Mouse (Mus musculus): ENCODE results near the gene Fgfr1op.
"Not testable (repeated sequence)": the region's sequence is repeated elsewhere in the genome, so short reads cannot be mapped to it uniquely, and the experiment has no call there.

Gene Fgfr1op

DNA sequence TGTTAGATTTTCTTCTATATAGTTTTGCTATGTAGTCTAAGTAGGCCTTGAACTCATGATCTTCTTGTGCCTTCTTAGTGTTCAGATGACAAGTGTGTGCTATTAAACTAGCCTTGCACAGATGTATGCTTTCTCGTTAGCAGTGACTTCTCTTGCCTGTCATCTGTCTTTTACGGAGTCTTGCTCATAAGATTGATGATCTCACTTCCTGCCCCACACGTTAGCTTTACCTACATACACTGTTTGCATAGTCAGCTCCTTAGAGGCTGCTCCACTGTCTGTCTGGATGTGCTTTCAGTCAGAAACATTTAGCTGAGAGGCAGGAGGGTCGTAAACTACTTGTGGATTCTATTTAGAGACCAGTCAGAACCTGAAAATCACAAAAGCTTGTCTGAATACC, 5.8 kb downstream of the Fgfr1op start:
- no peak for DNase-seq

DNA sequence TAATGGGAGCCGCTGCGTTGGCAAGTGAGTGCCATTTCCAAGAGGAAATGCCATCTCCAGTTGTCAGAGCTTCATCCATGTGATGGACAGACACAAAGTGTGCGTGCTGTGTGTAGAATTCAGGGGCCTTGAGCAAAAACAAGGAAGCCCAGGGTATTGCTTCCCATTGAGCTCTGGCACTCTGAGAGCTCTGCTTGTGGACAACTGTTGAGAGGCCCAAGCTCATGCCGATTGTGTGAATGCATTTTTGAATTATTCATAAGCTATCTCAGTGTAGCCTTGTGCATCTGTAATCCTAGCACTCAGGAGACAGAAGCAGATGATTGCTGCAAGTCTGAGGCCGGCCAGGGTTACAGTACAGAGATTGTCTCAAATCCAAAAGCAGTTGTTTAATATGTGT, 11.8 kb downstream of the Fgfr1op start:
- DNase-seq: no peak

DNA sequence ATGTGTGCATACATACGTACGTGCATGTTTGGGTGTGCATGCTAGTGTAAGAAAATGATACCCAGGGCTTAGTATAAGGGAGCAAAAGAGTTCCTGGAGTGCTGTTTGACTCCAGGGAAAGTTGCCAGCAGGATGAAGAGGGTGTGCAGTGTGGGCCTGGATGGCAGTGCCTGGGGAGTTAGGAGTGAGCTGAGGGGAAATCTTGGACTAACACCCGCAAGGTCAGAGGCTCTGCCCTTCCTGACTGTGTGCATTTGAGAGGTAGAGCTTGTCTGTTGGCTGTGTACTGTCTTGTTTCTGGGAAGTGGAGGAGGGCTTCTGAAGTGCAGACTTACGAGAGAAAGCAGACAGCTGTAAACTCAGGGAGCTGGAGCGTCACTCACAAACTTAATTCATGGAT, 18.5 kb downstream of the Fgfr1op start:
- DNase-seq: no peak

DNA sequence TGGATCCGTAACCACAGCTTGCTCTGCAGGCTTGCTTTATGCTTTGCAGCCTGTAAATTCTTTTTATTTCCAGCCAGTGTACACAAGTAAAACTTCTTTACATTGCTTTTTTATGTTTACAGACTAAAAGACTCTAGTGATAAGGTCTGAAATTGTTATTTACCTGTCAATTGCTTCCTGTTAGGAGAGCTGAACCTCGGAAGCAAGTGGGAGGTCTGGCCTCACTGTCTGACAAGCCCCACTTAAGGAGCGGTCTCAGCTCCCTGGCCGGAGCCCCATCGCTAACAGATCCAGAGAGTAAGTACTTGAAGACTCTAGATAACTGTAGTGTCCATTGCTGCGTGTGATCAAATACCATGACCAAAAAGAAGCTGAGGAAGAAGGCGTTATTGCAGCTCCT, 18.9 kb downstream of the Fgfr1op start:
- no peak for DNase-seq

DNA sequence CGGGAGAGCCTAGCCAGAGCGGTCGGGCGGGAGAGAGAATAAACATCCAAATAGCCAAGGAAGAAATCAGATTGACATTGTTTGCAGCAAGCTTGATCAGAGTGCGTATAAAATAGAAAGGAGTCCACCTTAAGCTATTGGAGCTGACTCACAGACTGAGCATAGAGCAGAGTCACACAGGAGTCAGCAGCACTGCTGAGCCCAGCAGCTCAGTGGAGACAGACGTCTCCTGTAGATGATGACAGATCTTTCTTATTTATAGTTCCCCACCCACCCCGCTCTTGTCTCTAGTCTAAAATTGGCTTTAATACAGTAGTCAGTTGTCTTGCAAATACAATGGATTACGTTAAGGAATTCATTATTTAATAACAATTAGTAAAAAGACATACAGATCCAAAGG, 28.4 kb downstream of the Fgfr1op start:
- no peak for DNase-seq

DNA sequence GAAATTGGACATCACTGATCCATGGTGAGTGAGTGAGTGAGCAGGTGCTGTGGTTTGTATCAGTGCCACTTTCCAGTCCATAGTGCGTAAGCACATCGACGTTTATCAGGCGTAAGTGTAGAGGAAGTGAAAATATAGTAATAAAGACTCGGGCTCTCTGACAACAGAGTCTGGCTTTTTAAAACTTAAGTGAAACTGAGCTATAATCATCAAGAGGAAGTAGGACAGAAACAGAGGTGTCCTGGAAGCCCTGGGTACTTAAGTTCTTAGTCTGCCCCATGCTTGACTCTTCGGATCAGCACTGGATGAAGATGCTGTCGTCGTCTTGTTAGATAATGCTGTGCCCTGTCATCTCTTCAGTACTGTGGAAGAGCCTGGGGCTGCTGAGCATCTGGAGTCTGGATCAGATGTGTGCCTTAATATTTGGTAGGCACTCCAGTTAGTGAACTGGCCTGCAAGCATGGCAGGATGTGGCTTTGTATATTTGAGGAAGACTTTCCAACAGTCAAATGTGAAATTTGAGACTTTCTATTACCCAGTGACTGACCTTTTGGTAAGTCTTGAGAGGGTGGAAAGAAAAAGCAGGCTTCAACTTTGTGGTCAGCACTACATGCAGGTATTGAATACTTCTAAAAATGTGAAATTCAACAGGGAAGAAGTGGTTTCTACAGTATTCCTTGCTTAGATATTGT, 30.5 kb downstream of the Fgfr1op start:
- DNase-seq: no peak

DNA sequence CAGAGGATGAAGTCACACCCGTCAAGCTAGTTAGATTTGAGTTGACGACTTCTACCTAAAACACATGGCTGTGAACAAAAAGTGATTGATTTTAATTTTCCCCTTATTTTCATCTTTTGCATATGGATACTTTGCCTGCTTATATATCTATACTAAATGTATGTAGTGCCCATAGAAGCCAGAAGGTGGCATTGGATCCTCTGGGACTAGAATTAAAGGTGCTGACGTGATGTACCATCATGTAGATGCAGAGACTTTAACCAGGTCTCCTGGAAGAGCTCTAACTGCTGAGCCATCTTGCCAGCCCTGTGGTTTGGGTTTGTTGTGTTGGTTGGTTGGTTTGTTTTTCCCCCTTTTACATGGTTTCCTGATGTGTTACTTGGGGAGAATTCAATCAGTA, 32.4 kb downstream of the Fgfr1op start:
- DNase-seq: no peak

DNA sequence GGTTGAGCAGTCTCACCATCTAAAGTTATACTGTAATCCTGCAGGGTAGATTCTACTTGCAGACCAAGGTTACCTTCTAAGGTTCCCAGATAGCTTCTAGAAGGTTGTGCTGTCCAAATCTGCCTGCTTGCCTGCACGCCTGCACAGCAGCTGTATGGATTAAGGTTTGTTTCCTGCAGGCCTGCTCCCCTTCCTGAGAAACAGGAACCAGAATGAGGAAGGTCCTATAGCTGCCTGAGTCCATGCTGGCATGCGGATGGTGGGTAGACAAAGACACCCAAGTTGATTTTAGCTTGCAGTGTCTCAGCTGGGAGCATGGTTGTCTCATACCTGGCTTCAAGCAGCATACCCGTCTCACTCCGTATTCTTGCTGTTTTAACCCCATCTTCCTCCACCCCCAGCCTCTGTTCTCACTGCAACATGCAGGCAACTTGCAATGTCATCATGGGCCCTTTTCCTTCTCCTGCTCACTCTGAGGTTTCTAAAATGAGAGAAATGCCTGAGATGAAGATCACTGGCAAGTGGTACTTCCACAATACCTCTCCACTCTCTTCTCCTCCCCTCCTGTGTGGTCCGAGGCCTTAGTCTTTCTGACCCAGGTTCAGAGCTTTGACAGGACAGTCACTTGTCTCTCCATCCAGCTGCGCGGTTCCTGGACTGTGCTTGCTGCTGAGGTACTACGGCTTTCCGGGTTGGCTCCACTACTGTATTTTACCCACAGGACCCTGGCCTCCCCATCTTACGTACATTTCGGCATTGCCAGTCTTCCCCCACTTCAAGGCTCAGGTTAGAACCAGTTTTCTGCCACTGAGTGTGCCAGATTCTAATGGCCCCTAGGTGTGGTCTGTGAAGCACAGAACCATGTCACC, 34.0 kb downstream of the Fgfr1op start:
- DNase-seq: no peak

DNA sequence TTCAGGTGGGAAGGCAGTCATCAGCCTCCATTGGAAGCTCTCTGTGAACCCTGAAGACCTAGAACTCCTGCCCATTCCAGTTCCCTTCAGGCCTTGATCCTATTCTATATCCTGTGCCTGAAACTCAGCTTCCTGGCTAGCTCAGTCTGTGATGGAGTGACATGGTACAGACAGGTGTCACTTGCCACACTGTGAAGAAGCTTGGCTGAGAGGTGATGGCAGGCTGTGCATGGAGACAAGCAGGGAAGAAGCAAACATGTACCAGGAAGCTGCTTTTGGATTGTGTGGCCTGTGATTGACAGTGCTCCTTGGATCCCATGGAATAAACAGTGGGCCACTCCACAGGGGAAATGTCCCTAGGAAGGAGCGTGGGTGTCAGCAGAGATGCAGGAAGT, 34.6 kb downstream of the Fgfr1op start:
- no peak for DNase-seq

DNA sequence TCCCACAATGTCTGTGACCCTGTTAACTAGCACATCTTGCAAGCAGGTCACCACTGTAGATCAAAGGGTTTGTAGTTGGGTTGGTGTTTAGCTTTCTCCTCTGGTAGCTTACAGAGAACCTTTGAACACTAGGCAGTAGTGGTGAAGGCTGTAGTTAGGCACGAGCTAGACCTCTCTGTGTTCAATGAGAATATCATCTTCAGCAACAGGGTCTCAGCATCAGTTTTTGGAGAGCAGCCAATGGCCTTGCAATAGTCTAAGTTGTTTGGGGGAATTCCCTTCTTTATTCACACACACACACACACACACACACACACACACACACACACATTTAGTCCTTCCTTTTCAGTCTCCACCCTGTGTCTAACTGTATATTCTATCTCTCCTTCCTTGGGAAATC, 38.2 kb downstream of the Fgfr1op start:
- DNase-seq: no peak

DNA sequence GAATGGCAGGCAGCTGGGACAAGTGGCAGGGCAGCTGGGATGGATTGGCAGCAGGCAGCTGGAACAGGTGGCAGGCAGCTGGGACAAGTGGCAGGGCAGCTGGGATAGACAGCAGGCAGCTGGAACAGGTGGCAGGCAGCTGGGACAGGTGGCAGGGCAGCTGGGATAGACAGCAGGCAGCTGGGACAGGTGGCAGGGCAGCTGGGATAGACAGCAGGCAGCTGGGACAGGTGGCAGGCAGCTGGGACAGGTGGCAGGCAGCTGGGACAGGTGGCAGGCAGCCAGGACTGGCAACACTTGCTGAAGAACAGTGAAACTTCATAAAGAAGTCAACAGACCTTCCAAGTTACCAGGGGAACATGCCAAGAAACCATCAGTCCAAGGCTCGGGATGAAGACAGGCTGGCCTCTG, 39.9 kb downstream of the Fgfr1op start:
- DNase-seq: not testable (repeated sequence)

DNA sequence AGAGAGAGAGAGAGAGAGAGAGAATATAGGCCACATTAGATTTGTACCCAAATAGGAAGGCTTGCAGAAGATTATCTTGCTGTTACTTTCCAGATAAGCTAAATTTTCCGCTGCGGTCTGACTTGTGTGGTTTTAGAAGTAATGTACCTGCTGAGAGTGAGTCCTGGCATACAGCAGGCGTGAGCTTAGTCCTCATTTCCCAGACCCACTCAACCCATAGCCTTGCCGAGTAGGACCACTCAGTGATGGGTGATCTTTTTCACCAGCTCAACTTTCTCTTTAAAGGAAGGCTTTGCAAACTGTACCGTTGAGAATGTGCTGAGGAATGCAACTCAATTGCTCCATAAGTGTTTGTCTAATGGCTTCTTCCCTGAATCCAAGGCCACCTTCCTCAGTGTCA, 41.4 kb downstream of the Fgfr1op start:
- DNase-seq: no peak

DNA sequence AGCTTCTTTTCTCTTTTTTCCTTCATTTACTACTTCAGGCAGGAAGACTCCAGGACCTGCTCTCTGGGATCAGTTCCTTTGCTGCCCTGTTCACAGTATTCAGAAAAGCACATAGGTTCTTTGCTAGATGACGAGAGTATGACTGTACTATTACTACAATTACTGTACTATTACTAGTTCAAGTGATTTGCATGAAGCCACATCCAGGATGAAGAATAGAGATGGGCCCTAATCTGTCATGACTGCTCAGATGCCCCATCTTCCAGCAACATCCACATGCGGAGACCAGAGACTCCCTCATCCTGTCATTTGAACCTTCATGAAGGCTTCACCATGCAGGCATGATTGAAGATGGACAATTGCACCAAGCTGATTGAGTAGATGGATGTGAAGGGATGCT, 44.4 kb downstream of the Fgfr1op start:
- DNase-seq: no peak

DNA sequence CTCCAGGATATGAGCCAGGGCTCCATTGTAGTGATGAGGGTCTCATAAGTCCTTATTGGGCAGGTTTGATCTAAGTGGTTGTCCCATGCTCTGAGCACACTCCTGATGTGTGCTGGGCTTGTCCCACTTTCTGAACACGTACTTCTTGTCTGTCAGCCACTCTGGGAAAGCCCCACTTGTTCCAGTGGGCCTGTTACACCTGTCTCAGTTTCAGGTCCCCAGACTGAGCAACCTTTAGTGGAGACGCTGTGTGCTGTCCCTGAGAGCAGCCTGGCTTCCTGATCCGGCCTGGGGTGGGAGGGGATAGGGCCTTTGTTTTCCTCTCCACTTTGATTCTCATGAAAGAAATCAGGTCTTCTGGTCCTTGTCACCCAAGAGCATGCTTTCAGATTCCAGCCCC, 44.9 kb downstream of the Fgfr1op start:
- no peak for DNase-seq

DNA sequence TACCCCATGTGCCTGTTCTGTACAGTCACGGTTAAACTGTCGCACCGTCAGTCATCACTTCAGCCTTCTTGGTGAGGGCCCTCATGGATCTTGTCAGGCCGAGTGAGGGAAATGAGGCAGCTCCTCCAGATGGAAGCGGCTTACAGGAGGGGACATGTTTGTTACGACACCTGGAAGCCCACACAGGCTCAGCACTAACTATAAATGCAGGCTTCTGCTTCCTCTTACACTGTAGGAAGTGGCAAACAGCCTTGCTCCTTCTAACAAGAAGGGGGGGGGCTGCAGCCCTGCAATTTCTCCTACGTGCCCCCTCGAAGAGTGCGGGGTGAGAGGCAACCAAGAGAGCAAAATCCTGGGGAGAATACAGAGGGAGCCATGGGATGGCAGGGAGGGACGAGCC, 45.4 kb downstream of the Fgfr1op start:
- no peak for DNase-seq

DNA sequence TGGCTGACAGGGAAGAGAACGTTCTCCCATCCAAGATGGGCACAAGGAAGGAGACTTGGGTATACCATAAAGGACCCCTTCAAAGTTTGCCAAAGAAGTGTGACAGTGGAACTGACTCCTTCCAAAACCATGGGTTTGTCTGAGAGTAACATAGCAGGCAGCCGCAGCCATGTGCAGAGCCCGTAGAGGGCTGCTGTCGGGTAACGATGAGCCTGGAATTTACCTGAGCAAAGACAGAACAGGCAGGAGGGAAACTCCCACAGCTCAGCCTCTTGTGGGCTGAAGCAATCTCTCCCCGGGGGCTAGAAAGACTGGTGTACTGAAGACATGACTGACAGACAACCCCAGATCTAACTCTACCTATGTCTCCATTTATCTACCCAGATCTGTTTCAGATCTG, 46.1 kb downstream of the Fgfr1op start:
- no peak for DNase-seq

DNA sequence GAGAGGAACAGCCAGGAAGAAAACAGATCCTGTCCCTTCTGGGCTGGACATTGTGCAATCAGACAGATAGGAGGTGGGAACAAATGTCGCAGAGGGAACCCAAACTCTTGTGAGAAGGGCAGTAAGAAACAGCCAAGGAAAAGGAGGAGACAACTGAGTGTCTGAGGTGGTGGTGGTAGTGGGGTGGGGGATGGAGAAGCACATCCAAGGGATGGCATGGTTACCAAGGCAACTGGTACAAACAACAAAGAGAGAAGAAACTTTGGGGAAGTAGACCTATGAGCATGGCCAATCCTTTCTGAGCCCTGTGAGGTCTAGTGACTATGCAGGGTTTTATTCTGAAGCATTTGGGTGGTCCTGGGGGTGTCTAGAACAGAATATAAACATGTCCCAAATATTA, 49.1 kb downstream of the Fgfr1op start:
- no peak for DNase-seq

DNA sequence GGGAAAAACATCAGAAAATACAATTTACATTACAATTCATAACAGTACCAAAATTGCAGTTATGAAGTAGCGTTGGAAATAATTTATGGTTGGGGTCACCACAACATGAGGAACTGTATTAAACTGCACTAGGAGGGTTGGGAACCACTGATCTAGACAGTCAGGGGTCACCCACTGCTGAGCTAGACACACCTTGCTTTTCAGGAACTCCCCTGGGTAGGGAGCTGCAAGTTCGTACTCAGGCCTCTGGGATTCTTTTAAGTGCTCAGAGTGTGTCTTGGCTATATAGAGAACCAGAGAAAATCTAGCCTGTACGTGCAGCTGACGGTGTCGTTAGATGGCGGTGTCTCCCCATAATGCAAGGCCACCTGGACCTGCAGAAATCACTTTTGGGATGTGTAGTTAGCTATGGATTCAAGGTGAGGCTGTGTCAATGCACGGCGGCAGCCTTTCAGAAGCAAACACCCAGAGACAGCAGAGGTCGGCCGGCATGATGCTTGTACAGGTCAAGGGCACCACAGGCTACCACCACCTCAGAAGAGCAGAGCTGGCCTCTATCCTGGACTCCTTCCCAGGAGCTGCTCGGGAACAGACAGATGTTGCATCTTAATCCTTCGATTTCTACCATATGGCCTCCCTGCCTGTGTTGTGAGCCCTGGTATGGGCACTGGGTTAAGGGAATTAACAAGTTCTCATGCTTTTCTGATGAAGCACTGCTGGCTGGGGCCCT, 49.9 kb downstream of the Fgfr1op start:
- DNase-seq: no peak

DNA sequence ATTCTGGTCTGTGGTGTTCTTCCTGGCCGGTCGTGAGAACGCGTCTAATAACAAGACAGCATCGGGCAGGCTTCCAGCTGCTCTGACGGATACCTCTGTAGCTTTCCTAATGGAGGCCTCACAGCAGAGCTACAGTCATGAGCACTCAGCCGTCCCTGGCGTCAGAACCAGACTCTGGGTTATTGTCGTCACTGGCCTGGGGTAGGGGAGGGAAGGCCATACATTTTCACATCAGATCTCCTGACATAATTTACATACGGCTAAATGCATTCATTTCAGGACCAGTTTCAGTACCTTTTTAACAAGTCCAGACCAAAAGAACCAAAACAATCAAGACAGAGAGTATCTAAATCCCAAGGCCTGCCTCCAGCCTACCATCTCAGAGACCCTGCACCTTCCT, 57.9 kb downstream of the Fgfr1op start:
- DNase-seq: peak in 1 of 2 experiments; percentile 8

DNA sequence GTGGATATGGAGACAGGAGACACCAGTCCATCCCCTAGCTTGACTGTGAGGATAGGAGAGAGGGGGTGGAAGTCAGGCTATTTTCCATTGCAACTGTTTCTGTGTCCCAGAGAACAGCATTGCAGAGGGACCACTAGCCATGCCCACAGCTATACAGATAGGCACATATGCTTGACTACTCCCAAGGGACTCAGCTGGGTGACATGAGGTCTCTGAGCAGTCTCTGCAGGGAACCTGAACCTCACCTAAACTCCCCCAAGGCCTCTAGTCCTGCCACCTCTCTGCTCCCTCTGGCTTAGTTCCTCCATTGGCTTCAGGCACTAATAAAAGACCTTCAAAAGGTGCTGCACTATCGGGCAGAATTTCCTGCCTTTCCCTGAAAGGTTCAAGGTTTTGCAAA, 58.8 kb downstream of the Fgfr1op start:
- DNase-seq: no peak

DNA sequence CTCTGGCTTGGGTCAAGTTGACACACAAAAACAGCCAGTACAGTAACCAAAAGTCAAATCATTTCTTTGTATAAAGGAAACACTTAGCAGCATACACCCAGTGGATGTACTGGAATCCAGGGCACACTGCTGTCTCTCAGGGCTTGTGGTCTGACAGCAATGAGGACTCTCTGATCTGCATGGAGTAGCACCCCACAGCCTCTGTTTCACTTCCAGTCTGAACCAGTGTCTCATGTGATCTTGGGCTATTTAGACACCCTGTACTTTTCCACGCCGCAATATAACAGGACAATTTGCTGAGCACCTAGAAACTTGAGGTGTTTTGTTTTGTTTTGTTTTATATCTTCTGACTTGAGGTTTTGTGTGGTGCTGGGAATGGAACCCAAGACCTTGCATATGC, 59.9 kb downstream of the Fgfr1op start:
- no peak for DNase-seq

DNA sequence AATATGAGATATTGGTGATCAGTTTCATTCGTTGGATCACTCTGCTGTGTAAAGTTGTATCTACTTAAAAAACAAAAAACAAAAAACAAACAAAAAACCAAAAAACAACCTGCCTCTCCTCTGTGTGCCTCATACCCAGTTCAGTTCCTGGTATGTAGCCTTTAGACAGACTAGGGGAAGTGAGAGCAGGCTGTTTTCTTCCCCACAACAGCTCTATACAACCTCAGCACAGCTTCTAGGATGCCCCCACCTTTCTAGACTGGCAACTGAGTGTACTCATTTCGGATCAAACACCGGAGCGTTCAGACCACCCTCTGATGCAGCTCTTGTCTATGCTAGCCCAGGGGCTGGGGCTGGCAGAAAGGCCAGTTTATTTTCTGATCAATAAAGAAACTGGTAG, 60.4 kb downstream of the Fgfr1op start:
- no peak for DNase-seq

DNA sequence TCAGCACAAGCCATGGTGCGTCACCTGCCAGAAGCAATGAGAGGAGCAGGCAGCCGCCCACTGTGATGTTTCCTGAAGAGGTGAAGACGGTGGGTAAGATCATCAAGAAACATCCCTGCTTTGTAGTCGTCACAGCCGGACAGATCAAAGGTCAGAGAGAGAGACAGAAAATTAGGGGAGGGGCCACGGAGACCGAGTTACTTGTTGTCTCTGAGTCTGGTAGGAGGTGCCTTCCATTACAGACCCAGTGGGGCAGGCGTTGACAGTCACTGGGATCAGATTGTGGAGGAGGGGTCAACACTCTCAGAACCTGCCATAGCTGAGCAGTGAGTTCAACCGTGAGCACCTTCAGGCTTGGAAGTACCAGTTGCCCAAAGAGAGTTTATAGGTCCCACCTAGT, 63.3 kb downstream of the Fgfr1op start:
- no peak for DNase-seq

DNA sequence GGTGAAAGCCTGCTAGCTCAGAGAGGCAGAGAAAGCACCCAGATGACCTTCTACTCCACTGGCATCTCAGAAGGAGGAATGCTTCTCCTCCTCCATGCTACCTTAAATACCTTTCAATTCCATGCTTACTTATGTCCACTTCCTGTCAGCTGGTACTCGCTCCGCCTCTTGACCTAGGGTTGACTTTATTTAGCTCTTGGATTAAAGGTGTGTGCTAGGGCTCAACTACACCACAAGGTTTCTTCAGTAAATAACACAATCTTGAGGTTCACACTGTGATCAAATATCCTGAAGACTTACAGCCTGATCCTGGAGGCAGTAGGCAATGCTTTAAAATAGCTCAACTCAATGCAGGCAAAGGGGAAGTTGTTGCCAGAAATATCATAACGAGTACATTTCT, 64.3 kb downstream of the Fgfr1op start:
- DNase-seq: no peak
